Mouse (Mus musculus) ES-Bruce4 (cell line): ENCODE data around the gene Fer. TPM values are rescaled to one million over a fixed set of nuclear protein-coding genes. Genes with fewer than 3 reads are reported as not detected.
A peak's percentile ranks its signal among the peaks of the same experiment; 100 is the strongest.

Experiments used
- H3K27ac ChIP-seq: 2 replicates; pipeline ENCODE4 v1.5.1; 2012; ENCODE audit warnings: low read length, inconsistent platforms; ENCODE audit not compliant: insufficient read depth
- H3K27me3 ChIP-seq: 2 replicates; pipeline ENCODE4 v1.6.1; 2012; ENCODE audit warnings: mild to moderate bottlenecking, low read length, inconsistent platforms; ENCODE audit not compliant: control insufficient read depth, poor library complexity, insufficient read depth, severe bottlenecking
- H3K36me3 ChIP-seq: 2 replicates; pipeline ENCODE4 v1.6.1; 2012; ENCODE audit warnings: inconsistent platforms, mild to moderate bottlenecking, low read length, moderate library complexity; ENCODE audit not compliant: control insufficient read depth, poor library complexity, insufficient read depth, severe bottlenecking
- H3K4me1 ChIP-seq: one replicate; pipeline ENCODE4 v1.8.1; 2011; ENCODE audit warnings: low read length; ENCODE audit not compliant: control insufficient read depth, insufficient read depth
- H3K4me3 ChIP-seq: 2 replicates; pipeline ENCODE4 v1.5.1; 2011; ENCODE audit warnings: low read depth, mild to moderate bottlenecking, low read length
- H3K9ac ChIP-seq: 2 replicates; pipeline ENCODE4 v1.6.1; 2012; ENCODE audit warnings: low read depth, mild to moderate bottlenecking, inconsistent platforms; ENCODE audit not compliant: poor library complexity, severe bottlenecking
- H3K9me3 ChIP-seq: replicated peaks from 2 replicates; pipeline ENCODE4 v1.6.1; 2012; ENCODE audit warnings: mild to moderate bottlenecking, low read length, inconsistent platforms; ENCODE audit not compliant: control insufficient read depth, poor library complexity, insufficient read depth, severe bottlenecking
- CTCF ChIP-seq: IDR thresholded peaks from one replicate; pipeline ENCODE4 v1.8.1; 2011; ENCODE audit warnings: low read depth, low read length
- EP300 ChIP-seq: IDR thresholded peaks from 2 replicates; pipeline ENCODE4 v1.6.1; 2011; ENCODE audit warnings: low read depth, low read length; ENCODE audit not compliant: insufficient read depth
- POLR2A ChIP-seq: IDR thresholded peaks from one replicate; pipeline ENCODE4 v1.8.1; 2011; ENCODE audit warnings: low read length; ENCODE audit not compliant: insufficient read depth
- polyA plus RNA-seq: library from polyadenylated mRNA; stranded (reverse); fragments of >200 nt; gene quantifications from 2 replicates; pipeline ENCODE4 v1.2.4, GENCODE M21; 2011; ENCODE audit warnings: low read depth; ENCODE audit not compliant: missing spikeins, insufficient read depth, insufficient read length

The Fer gene
- polyA plus RNA-seq, 1 experiment: 28.9 TPM

- no peak overlapping the region for H3K9ac ChIP-seq
- H3K27ac ChIP-seq: no peak overlapping the region
- no peak overlapping the region for H3K4me3 ChIP-seq
- no peaks in the 10 kb centered on the region for H3K4me1 ChIP-seq
- peaks cover 7% of the 10 kb centered on the region; the same call in 1 of the 2 replicates for H3K9me3 ChIP-seq
- no peaks in the 10 kb centered on the region for H3K27me3 ChIP-seq
- no peak for TF ChIP-seq CTCF
- no peak for TF ChIP-seq EP300
- no peak for TF ChIP-seq POLR2A
- H3K36me3 ChIP-seq: 0 out of 2 replicates have a peak, but pooled peaks cover 3% of the 10 kb centered on the region
Observed at GRCm38 (mm10) chr17:63909297-63909696, 46.4 kb downstream of the Fer start.

GRCm38 (mm10) chr17:63921601-63922203, 58.8 kb downstream of the Fer start:
- Histone ChIP-seq H3K9me3 (no peaks in the 10 kb centered on the region), H3K4me3 (no peak overlapping the region), H3K27me3 (no peaks in the 10 kb centered on the region), H3K36me3 (no peaks in the 10 kb centered on the region), H3K27ac (no peak overlapping the region), H3K9ac (no peak overlapping the region), H3K4me1 (no peaks in the 10 kb centered on the region)
- TF ChIP-seq POLR2A: no peak
- TF ChIP-seq CTCF: no peak
- no peak for TF ChIP-seq EP300

- no peak for TF ChIP-seq EP300
- no peak for TF ChIP-seq CTCF
- no peak for TF ChIP-seq POLR2A
- Histone ChIP-seq H3K4me3 (no peak overlapping the region), H3K9ac (no peak overlapping the region)
Observed at GRCm38 (mm10) chr17:63925581-63925980, 62.7 kb downstream of the Fer start.

GRCm38 (mm10) chr17:63930634-63931033, 67.8 kb downstream of the Fer start:
- H3K36me3 ChIP-seq: no peaks in the 10 kb centered on the region; the same call in 1 of the 2 replicates
- H3K9me3 ChIP-seq: no peaks in the 10 kb centered on the region
- no peaks in the 10 kb centered on the region for H3K4me1 ChIP-seq
- no peaks in the 10 kb centered on the region for H3K27me3 ChIP-seq
- H3K27ac ChIP-seq: 0 out of 2 replicates have a peak overlapping the region, but pooled peaks have one; percentile 6
- H3K4me3 ChIP-seq: no peak overlapping the region
- TF ChIP-seq POLR2A: no peak
- no peak for TF ChIP-seq EP300
- no peak for TF ChIP-seq CTCF
- no peak overlapping the region for H3K9ac ChIP-seq

More at GRCm38 (mm10) chr17:63925581-63925980, 62.7 kb downstream of the Fer start:
- Histone ChIP-seq H3K27ac (no peak overlapping the region), H3K9me3 (no peaks in the 10 kb centered on the region), H3K36me3 (no peaks in the 10 kb centered on the region), H3K27me3 (no peaks in the 10 kb centered on the region), H3K4me1 (no peaks in the 10 kb centered on the region)

- Histone ChIP-seq H3K4me1 (no peaks in the 10 kb centered on the region), H3K27me3 (no peaks in the 10 kb centered on the region), H3K9me3 (no peaks in the 10 kb centered on the region), H3K4me3 (no peak overlapping the region), H3K36me3 (no peaks in the 10 kb centered on the region; the same call in 1 of the 2 replicates), H3K9ac (no peak overlapping the region), H3K27ac (no peak overlapping the region)
- TF ChIP-seq EP300: no peak
- no peak for TF ChIP-seq CTCF
- no peak for TF ChIP-seq POLR2A
Observed at GRCm38 (mm10) chr17:63931556-63931955, 68.7 kb downstream of the Fer start.

DNA sequence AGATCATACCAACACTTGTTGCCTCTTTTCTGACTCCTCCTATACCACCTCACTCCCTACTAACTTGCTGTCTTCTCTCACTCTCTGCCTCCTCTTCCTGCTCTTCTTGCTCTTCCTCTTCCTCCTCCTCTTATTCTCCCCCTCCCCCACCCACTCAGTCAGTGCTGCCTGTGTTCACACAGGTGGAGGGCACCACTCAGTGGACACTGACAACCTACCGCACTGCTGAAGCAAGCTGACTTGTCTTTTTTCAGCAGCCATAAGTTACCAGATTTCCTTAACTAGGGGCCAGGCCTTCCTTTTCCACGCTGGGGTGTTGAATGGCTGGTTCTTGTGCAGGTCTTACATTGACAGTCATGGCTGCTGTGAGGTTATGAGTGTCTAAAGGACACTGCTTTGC, 72.5 kb downstream of the Fer start:
- no peak overlapping the region for H3K9ac ChIP-seq
- no peaks in the 10 kb centered on the region for H3K4me1 ChIP-seq
- H3K4me3 ChIP-seq: no peak overlapping the region
- H3K27me3 ChIP-seq: no peaks in the 10 kb centered on the region
- no peaks in the 10 kb centered on the region for H3K9me3 ChIP-seq
- TF ChIP-seq POLR2A (no peak), CTCF (peak; percentile 4), EP300 (no peak)
- H3K27ac ChIP-seq: no peak overlapping the region
- no peaks in the 10 kb centered on the region; the same call in 1 of the 2 replicates for H3K36me3 ChIP-seq
